ENCODE assay signal across 14 mouse cellular contexts in genomic region chr5:115858652-115859051, GRCm38 (mm10). TPM values are rescaled to one million over a fixed set of nuclear protein-coding genes. Genes with fewer than 3 reads are reported as not detected.
DNase-seq lines count a peak whose midpoint lies in the region; ATAC-seq lines count a peak whose summit lies in the region.
"Had no signal": no experiment of that assay in that cellular context is flagged by ENCODE, and none has a peak within 500 bp of the region (broad histone marks: within the 10 kb centered on the region; RNA-seq: fewer than 3 reads in every experiment).

No protein-coding gene starts in this region.

- H3K9me3 ChIP-seq in lung, embryonic 16.5 days (ENCODE audit: control insufficient read depth, low read length): no peaks in the 10 kb centered on the region
- H3K9me3 ChIP-seq: liver, embryonic 13.5 days; megakaryocyte, embryonic 14.5 days had no signal

- ATAC-seq in lung, embryonic 16.5 days (ENCODE audit: low read depth): peak; percentile 77
- ATAC-seq: activated CD4-positive, CD25-positive, alpha-beta regulatory T cell, adult 4 months; intestine, embryonic 16.5 days had no signal

- peaks cover 20% of the 10 kb centered on the region for H3K36me3 ChIP-seq in lung, embryonic 16.5 days (ENCODE audit: control insufficient read depth, insufficient read depth, low read length)

- peak overlapping the region; percentile 44 for H3K27ac ChIP-seq in lung, embryonic 16.5 days (ENCODE audit: low read length)
- H3K27ac ChIP-seq: liver, embryonic 13.5 days had no signal

- WGBS in lung, embryonic 16.5 days: 41% methylated on average over 6 of the region's 6 CpGs

- no peaks in the 10 kb centered on the region for H3K27me3 ChIP-seq in lung, embryonic 16.5 days (ENCODE audit: control insufficient read depth, insufficient read depth, low read depth, low read length)
- H3K27me3 ChIP-seq: liver, embryonic 13.5 days; megakaryocyte, embryonic 14.5 days had no signal

- H3K4me3 ChIP-seq in lung, embryonic 16.5 days (ENCODE audit: low read length): no peak overlapping the region
- H3K4me3 ChIP-seq: erythroblast, embryonic 14.5 days; liver, embryonic 13.5 days; megakaryocyte, embryonic 14.5 days had no signal

- DNase-seq in lung, postnatal 10 days: no peak
- DNase-seq in R1 (ENCODE audit: low read depth, low spot score) (peak; percentile 59), adipocyte (ENCODE audit: low spot score) (no peak)
- peak; percentile 21 for DNase-seq in forelimb bud, embryonic 11.5 days (ENCODE audit: low read depth, low spot score)
- DNase-seq in kidney, postnatal 25 days: peak; percentile 76 to 80
- no peak for DNase-seq in layer of hippocampus, adult 9-10 months (ENCODE audit: low spot score)
- DNase-seq: cerebellum, postnatal 14 days; heart, postnatal 36 days; liver, embryonic 13.5 days had no signal

- 0 out of 2 replicates have a peak overlapping the region, but pooled peaks have one; percentile 23 for H3K9ac ChIP-seq in lung, embryonic 16.5 days (ENCODE audit: low read length)
- H3K9ac ChIP-seq: liver, embryonic 13.5 days had no signal

- no peak overlapping the region for H3K4me2 ChIP-seq in lung, embryonic 16.5 days (ENCODE audit: low read depth, low read length)
- H3K4me2 ChIP-seq: liver, embryonic 13.5 days had no signal

- peaks cover 6% of the 10 kb centered on the region; the same call in 1 of the 2 replicates for H3K4me1 ChIP-seq in lung, embryonic 16.5 days (replicated peaks; ENCODE audit: control insufficient read depth, insufficient read depth, low read length)
- H3K4me1 ChIP-seq: liver, embryonic 13.5 days had no signal

RNA-seq across cellular contexts. Expression of gene Cit, which starts 13.6 kb away (rescaled TPM):
- polyA plus RNA-seq in lung, embryonic 16.5 days (2015; fragmentation: Nextera tagmentation; extraction: Ambion mirVana): 46.0 and 50.1 TPM in 2 replicates

Comparison
In these comparisons a context has a peak if more than half of its experiments do, and no peak if none do; other contexts are left out.
1. DNase-seq: peak in R1 (single experiment), forelimb bud, embryonic 11.5 days (single experiment) and kidney, postnatal 25 days (2 of 2); none in lung, postnatal 10 days (single experiment), adipocyte (single experiment) and layer of hippocampus, adult 9-10 months (single experiment).